Mouse (Mus musculus): Measurements from ENCODE around the gene Zcchc24. TPM values are rescaled to one million over a fixed set of nuclear protein-coding genes. Genes with fewer than 3 reads are reported as not detected.

The Zcchc24 gene
- polyA plus RNA-seq, 1 experiment from 2014 or later = 13.4 TPM

- no peaks in the 10 kb centered on the region for H3K36me3 ChIP-seq (ENCODE audit: control insufficient read depth, insufficient read depth, low read length)
- no peaks in the 10 kb centered on the region for H3K27me3 ChIP-seq (ENCODE audit: control insufficient read depth, insufficient read depth, low read length)
- 49% methylated on average over 13 of the region's 13 CpGs for WGBS
- no peak overlapping the region for H3K27ac ChIP-seq (ENCODE audit: low read depth, low read length)
- H3K9me3 ChIP-seq (ENCODE audit: control insufficient read depth, low read length) = no peaks in the 10 kb centered on the region
- ATAC-seq (ENCODE audit: low FRiP score) (no peak), DNase-seq (ENCODE audit: low spot score) (no peak)
- no peak overlapping the region for H3K4me2 ChIP-seq (replicated peaks; ENCODE audit: low read depth, low read length)
- H3K9ac ChIP-seq (ENCODE audit: low read depth, low read length) = no peak overlapping the region
- H3K4me1 ChIP-seq (replicated peaks; ENCODE audit: control insufficient read depth, insufficient read depth, low read length) = no peaks in the 10 kb centered on the region
- no peak overlapping the region for H3K4me3 ChIP-seq (ENCODE audit: low read depth, low read length)
Observed at GRCm38 (mm10) chr14:25749143-25749909, 19.5 kb downstream of the Zcchc24 start.

- Histone ChIP-seq H3K4me2 (replicated peaks; ENCODE audit: low read depth, low read length) (no peak overlapping the region), H3K9me3 (ENCODE audit: control insufficient read depth, low read length) (no peaks in the 10 kb centered on the region), H3K9ac (ENCODE audit: low read depth, low read length) (no peak overlapping the region), H3K36me3 (ENCODE audit: control insufficient read depth, insufficient read depth, low read length) (no peaks in the 10 kb centered on the region), H3K4me3 (ENCODE audit: low read depth, low read length) (no peak overlapping the region), H3K4me1 (replicated peaks; ENCODE audit: control insufficient read depth, insufficient read depth, low read length) (no peaks in the 10 kb centered on the region), H3K27me3 (ENCODE audit: control insufficient read depth, insufficient read depth, low read length) (no peaks in the 10 kb centered on the region), H3K27ac (ENCODE audit: low read depth, low read length) (no peak overlapping the region)
- no peak for ATAC-seq (ENCODE audit: low FRiP score)
- DNase-seq (ENCODE audit: low spot score) = no peak
- WGBS = 74% methylated on average over 7 of the region's 7 CpGs
Observed at GRCm38 (mm10) chr14:25747996-25748756, 20.7 kb downstream of the Zcchc24 start.

- Histone ChIP-seq H3K9ac (ENCODE audit: low read depth, low read length) (no peak overlapping the region), H3K27ac (ENCODE audit: low read depth, low read length) (no peak overlapping the region), H3K4me2 (replicated peaks; ENCODE audit: low read depth, low read length) (no peak overlapping the region), H3K27me3 (ENCODE audit: control insufficient read depth, insufficient read depth, low read length) (no peaks in the 10 kb centered on the region), H3K4me1 (replicated peaks; ENCODE audit: control insufficient read depth, insufficient read depth, low read length) (no peaks in the 10 kb centered on the region), H3K36me3 (ENCODE audit: control insufficient read depth, insufficient read depth, low read length) (no peaks in the 10 kb centered on the region), H3K9me3 (ENCODE audit: control insufficient read depth, low read length) (no peaks in the 10 kb centered on the region), H3K4me3 (ENCODE audit: low read depth, low read length) (no peak overlapping the region)
- no peak for ATAC-seq (ENCODE audit: low FRiP score)
- 82% methylated on average over 21 of the region's 21 CpGs for WGBS
- no peak for DNase-seq (ENCODE audit: low spot score)
Observed at GRCm38 (mm10) chr14:25746971-25747945, 21.6 kb downstream of the Zcchc24 start.

- no peak overlapping the region for H3K4me3 ChIP-seq (ENCODE audit: low read depth, low read length)
- WGBS = 88% methylated on average over 6 of the region's 6 CpGs
- H3K27me3 ChIP-seq (ENCODE audit: control insufficient read depth, insufficient read depth, low read length) = no peaks in the 10 kb centered on the region
- no peak for DNase-seq (ENCODE audit: low spot score)
- no peak overlapping the region for H3K9ac ChIP-seq (ENCODE audit: low read depth, low read length)
- no peak overlapping the region for H3K27ac ChIP-seq (ENCODE audit: low read depth, low read length)
- no peaks in the 10 kb centered on the region for H3K4me1 ChIP-seq (replicated peaks; ENCODE audit: control insufficient read depth, insufficient read depth, low read length)
- H3K36me3 ChIP-seq (ENCODE audit: control insufficient read depth, insufficient read depth, low read length) = no peaks in the 10 kb centered on the region
- ATAC-seq (ENCODE audit: low FRiP score) = no peak
- H3K9me3 ChIP-seq (ENCODE audit: control insufficient read depth, low read length) = no peaks in the 10 kb centered on the region
- no peak overlapping the region for H3K4me2 ChIP-seq (replicated peaks; ENCODE audit: low read depth, low read length)
Observed at GRCm38 (mm10) chr14:25746371-25746770, 22.5 kb downstream of the Zcchc24 start.

GRCm38 (mm10) chr14:25745365-25746184, 23.3 kb downstream of the Zcchc24 start:
- Histone ChIP-seq H3K4me1 (replicated peaks; ENCODE audit: control insufficient read depth, insufficient read depth, low read length) (no peaks in the 10 kb centered on the region), H3K4me3 (ENCODE audit: low read depth, low read length) (no peak overlapping the region), H3K9me3 (ENCODE audit: control insufficient read depth, low read length) (no peaks in the 10 kb centered on the region), H3K36me3 (ENCODE audit: control insufficient read depth, insufficient read depth, low read length) (no peaks in the 10 kb centered on the region), H3K9ac (ENCODE audit: low read depth, low read length) (no peak overlapping the region), H3K27me3 (ENCODE audit: control insufficient read depth, insufficient read depth, low read length) (no peaks in the 10 kb centered on the region), H3K4me2 (replicated peaks; ENCODE audit: low read depth, low read length) (no peak overlapping the region), H3K27ac (ENCODE audit: low read depth, low read length) (no peak overlapping the region)
- no peak for DNase-seq (ENCODE audit: low spot score)
- WGBS = 71% methylated on average over 11 of the region's 11 CpGs
- ATAC-seq (ENCODE audit: low FRiP score) = no peak

GRCm38 (mm10) chr14:25742943-25743342, 25.9 kb downstream of the Zcchc24 start:
- Histone ChIP-seq H3K4me1 (replicated peaks; ENCODE audit: control insufficient read depth, insufficient read depth, low read length) (no peaks in the 10 kb centered on the region), H3K27ac (ENCODE audit: low read depth, low read length) (no peak overlapping the region), H3K4me2 (replicated peaks; ENCODE audit: low read depth, low read length) (no peak overlapping the region), H3K9ac (ENCODE audit: low read depth, low read length) (no peak overlapping the region), H3K27me3 (ENCODE audit: control insufficient read depth, insufficient read depth, low read length) (no peaks in the 10 kb centered on the region), H3K36me3 (ENCODE audit: control insufficient read depth, insufficient read depth, low read length) (no peaks in the 10 kb centered on the region), H3K4me3 (ENCODE audit: low read depth, low read length) (no peak overlapping the region), H3K9me3 (ENCODE audit: control insufficient read depth, low read length) (no peaks in the 10 kb centered on the region)
- WGBS = 97% methylated on average over 5 of the region's 5 CpGs
- ATAC-seq (ENCODE audit: low FRiP score) = no peak
- DNase-seq (ENCODE audit: low spot score) = no peak

- Histone ChIP-seq H3K4me3 (ENCODE audit: low read depth, low read length) (no peak overlapping the region), H3K27ac (ENCODE audit: low read depth, low read length) (no peak overlapping the region), H3K4me1 (replicated peaks; ENCODE audit: control insufficient read depth, insufficient read depth, low read length) (no peaks in the 10 kb centered on the region), H3K4me2 (replicated peaks; ENCODE audit: low read depth, low read length) (no peak overlapping the region), H3K27me3 (ENCODE audit: control insufficient read depth, insufficient read depth, low read length) (no peaks in the 10 kb centered on the region), H3K9me3 (ENCODE audit: control insufficient read depth, low read length) (no peaks in the 10 kb centered on the region), H3K36me3 (ENCODE audit: control insufficient read depth, insufficient read depth, low read length) (no peaks in the 10 kb centered on the region), H3K9ac (ENCODE audit: low read depth, low read length) (no peak overlapping the region)
- DNase-seq (ENCODE audit: low spot score) = no peak
- WGBS = 70% methylated on average over 5 of the region's 5 CpGs
- no peak for ATAC-seq (ENCODE audit: low FRiP score)
Observed at GRCm38 (mm10) chr14:25741840-25742367, 26.9 kb downstream of the Zcchc24 start.

GRCm38 (mm10) chr14:25741211-25741610, 27.6 kb downstream of the Zcchc24 start:
- DNase-seq (ENCODE audit: low spot score) = no peak
- Histone ChIP-seq H3K27me3 (ENCODE audit: control insufficient read depth, insufficient read depth, low read length) (no peaks in the 10 kb centered on the region), H3K27ac (ENCODE audit: low read depth, low read length) (no peak overlapping the region), H3K9me3 (ENCODE audit: control insufficient read depth, low read length) (no peaks in the 10 kb centered on the region), H3K36me3 (ENCODE audit: control insufficient read depth, insufficient read depth, low read length) (no peaks in the 10 kb centered on the region), H3K4me2 (replicated peaks; ENCODE audit: low read depth, low read length) (no peak overlapping the region), H3K9ac (ENCODE audit: low read depth, low read length) (no peak overlapping the region), H3K4me1 (replicated peaks; ENCODE audit: control insufficient read depth, insufficient read depth, low read length) (no peaks in the 10 kb centered on the region), H3K4me3 (ENCODE audit: low read depth, low read length) (no peak overlapping the region)
- no peak for ATAC-seq (ENCODE audit: low FRiP score)
- 77% methylated on average over 3 of the region's 3 CpGs for WGBS

Measured in hindbrain, embryonic 11.5 days (tissue).